Comparison of ENCODE assay signal across 23 mouse cellular contexts in the genomic region with DNA sequence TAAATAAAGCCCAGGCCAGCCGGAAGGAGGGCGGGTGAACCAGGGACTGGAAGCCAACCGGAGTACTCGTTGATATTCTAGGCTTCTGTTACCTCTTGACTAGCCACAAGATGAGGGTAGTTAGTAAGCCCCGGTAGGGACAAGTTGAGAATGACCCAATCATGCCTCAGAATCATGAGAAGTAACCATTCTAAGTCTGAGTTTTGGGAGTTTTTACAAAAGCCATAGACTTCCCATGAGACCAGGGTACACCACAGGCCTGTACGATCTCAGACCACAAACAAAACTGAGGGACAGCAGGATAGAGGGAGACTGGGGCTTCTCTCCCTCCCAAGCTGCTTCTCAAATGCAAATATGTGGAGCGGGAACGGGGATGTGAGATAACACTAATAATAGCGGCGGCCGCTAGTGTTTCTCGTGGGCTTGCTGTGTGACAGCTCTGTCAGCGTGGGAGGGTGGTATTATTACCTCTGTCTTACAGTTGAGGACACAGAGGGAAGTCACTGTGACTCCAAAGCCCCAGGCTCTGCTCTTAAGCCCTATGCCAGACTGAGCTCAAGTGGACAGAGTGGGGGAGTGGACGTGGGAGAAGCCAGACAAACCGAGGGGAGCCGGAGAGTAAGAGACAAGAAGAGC. TPM values are rescaled to one million over a fixed set of nuclear protein-coding genes. Genes with fewer than 3 reads are reported as not detected.
DNase-seq lines count a peak whose midpoint lies in the region; ATAC-seq and TF ChIP-seq lines count a peak whose summit lies in the region.
"Had no signal": no experiment of that assay in that cellular context is flagged by ENCODE, and none has a peak within 500 bp of the region (broad histone marks: within the 10 kb centered on the region; RNA-seq: fewer than 3 reads in every experiment).

No protein-coding gene starts in this region.

- DNase-seq in frontal cortex, postnatal 25 days (ENCODE audit: low spot score in 2 of 2): no peak
- DNase-seq in layer of hippocampus, adult 2 months (ENCODE audit: low spot score in 2 of 2): no peak
- no peak for DNase-seq in layer of hippocampus, adult 11-12 months (ENCODE audit: low spot score)
- peak; percentile 73 for DNase-seq in right cerebral cortex, adult 18-20 months
- no peak for DNase-seq in right cerebral cortex, postnatal 25 days
- DNase-seq in ovary, postnatal 10 days (ENCODE audit: low spot score): no peak
- DNase-seq: cerebellum, adult 8-10 months; gastrocnemius, postnatal 10 days; heart, adult 11 months; kidney, adult 11 months; kidney, postnatal 25 days; lung, adult 2 months; lung, postnatal 36 days; retina, postnatal 1 day; thymus, adult 18-20 months; thymus, postnatal 4 days had no signal

- ATAC-seq in frontal cortex, adult (ENCODE audit: low TSS enrichment): peak; percentile 18; the same call in 1 of the 2 replicates
- ATAC-seq: forebrain, embryonic 15.5 days; liver, embryonic 12.5 days; midbrain, embryonic 16.5 days had no signal

- peak overlapping the region; percentile 67 for H3K27ac ChIP-seq in layer of hippocampus, adult 2 months
- H3K27ac ChIP-seq: embryonic facial prominence, embryonic 10.5 days; forebrain, embryonic 15.5 days; limb, embryonic 12.5 days; liver, embryonic 12.5 days; stomach, embryonic 15.5 days had no signal

- H3K4me3 ChIP-seq in layer of hippocampus, adult 2 months: no peak overlapping the region
- H3K4me3 ChIP-seq: embryonic facial prominence, embryonic 10.5 days; forebrain, embryonic 15.5 days; limb, embryonic 12.5 days; liver, embryonic 12.5 days; stomach, embryonic 15.5 days had no signal

- no peak for TF ChIP-seq CTCF in layer of hippocampus, adult 2 months (conservative IDR thresholded peaks at IDR 0.05)

RNA-seq across cellular contexts. Expression of a gene that starts 22.7 kb away (rescaled TPM):
- total RNA-seq in layer of hippocampus, adult 2 months (2021): 100 to 1,000 TPM; 247 to 248 TPM

RNA-seq across cellular contexts. Expression of a gene that starts 23.0 kb away (rescaled TPM):
- total RNA-seq in layer of hippocampus, adult 2 months (2021): 10 to 100 TPM; 29.3 to 30.3 TPM

RNA-seq across cellular contexts. Expression of a gene that starts 43.7 kb away (rescaled TPM):
- total RNA-seq in layer of hippocampus, adult 2 months (2021): 1,000 to 10,000 TPM; 2,443 to 2,563 TPM
